Mouse (Mus musculus): ENCODE data around the gene Smim7.

GRCm38 (mm10) chr8:72588865-72589264 lies 18.0 kb upstream of the Smim7 start:
- no peak for TF ChIP-seq GATA1 (IDR thresholded peaks at IDR 0.05; ENCODE audit: low read length)
- no peak for TF ChIP-seq TAL1 (IDR thresholded peaks at IDR 0.05; ENCODE audit: low read length)
